Mouse (Mus musculus) hindbrain, postnatal 0 days (tissue): Measurements from ENCODE around the gene Crygd. TPM values are rescaled to one million over a fixed set of nuclear protein-coding genes. Genes with fewer than 3 reads are reported as not detected.

Experiments
- ATAC-seq: fragments of 200-750 bp; cut with Nextera tagmentation; 2 replicates; pipeline ENCODE4 v1.8.0; 2017; ENCODE audit warnings: mild to moderate bottlenecking, moderate TSS enrichment, moderate library complexity
- DNase-seq: peaks from one replicate; pipeline ENCODE4 v3.0.0-alpha.2; 2015; ENCODE audit warnings: low spot score
- H3K27ac ChIP-seq: fragments of 300-500 bp; sonication (generic); 2 replicates; pipeline ENCODE4 v1.5.1; 2014; ENCODE audit warnings: mild to moderate bottlenecking
- H3K27me3 ChIP-seq: fragments of 300-500 bp; sonication (generic); 2 replicates; pipeline ENCODE4 v1.6.1; 2014; ENCODE audit warnings: low read length, mixed read lengths; ENCODE audit not compliant: insufficient read depth
- H3K36me3 ChIP-seq: fragments of 300-500 bp; sonication (generic); 2 replicates; pipeline ENCODE4 v1.6.1; 2014; ENCODE audit warnings: low read length, mixed read lengths; ENCODE audit not compliant: insufficient read depth
- H3K4me1 ChIP-seq: fragments of 300-500 bp; sonication (generic); 2 replicates; pipeline ENCODE4 v1.6.1; 2014; ENCODE audit warnings: antibody characterized with exemption, low read length, mixed read lengths; ENCODE audit not compliant: insufficient read depth
- H3K4me2 ChIP-seq: fragments of 300-500 bp; sonication (generic); 2 replicates; pipeline ENCODE4 v1.6.1; 2014; ENCODE audit warnings: low read depth, mild to moderate bottlenecking, low read length, moderate library complexity, mixed read lengths
- H3K4me3 ChIP-seq: fragments of 300-500 bp; sonication (generic); 2 replicates; pipeline ENCODE4 v1.5.1; 2014; ENCODE audit warnings: low read length
- H3K9ac ChIP-seq: fragments of 300-500 bp; sonication (generic); replicated peaks from 2 replicates; pipeline ENCODE4 v1.6.1; 2014; ENCODE audit warnings: mild to moderate bottlenecking, low read length, moderate library complexity, mixed read lengths
- H3K9me3 ChIP-seq: fragments of 300-500 bp; sonication (generic); 2 replicates; pipeline ENCODE4 v1.6.1; 2016; ENCODE audit warnings: low read length, mixed read lengths
- CTCF ChIP-seq: IDR thresholded peaks from 2 replicates; pipeline ENCODE4 v1.5.1; 2016; ENCODE audit warnings: antibody characterized with exemption, control low read depth, low read depth
- WGBS: fragments of 180-500 bp; shearing (Covaris S2); extraction: QIAGEN DNeasy Blood & Tissue Kit; methylation state at CpG from one replicate; pipeline ENCODE4 v1.1.7; 2014; 5-methylcytosine and 5-hydroxymethylcytosine counted together
- polyA plus RNA-seq: library from polyadenylated mRNA; unstranded; fragments of >200 nt; fragmentation: Nextera tagmentation; extraction: Ambion mirVana; gene quantifications from 2 replicates; pipeline ENCODE4 v1.2.1, GENCODE M21; 2015
- total RNA-seq: library from RNA; depleted of rRNA; stranded (reverse); fragments of >200 nt; gene quantifications from 2 replicates; pipeline ENCODE4 v1.2.3, GENCODE M21; 2014

The Crygd gene
- total and polyA plus RNA-seq, 2 experiments from 2014 or later, result not detected

DNA sequence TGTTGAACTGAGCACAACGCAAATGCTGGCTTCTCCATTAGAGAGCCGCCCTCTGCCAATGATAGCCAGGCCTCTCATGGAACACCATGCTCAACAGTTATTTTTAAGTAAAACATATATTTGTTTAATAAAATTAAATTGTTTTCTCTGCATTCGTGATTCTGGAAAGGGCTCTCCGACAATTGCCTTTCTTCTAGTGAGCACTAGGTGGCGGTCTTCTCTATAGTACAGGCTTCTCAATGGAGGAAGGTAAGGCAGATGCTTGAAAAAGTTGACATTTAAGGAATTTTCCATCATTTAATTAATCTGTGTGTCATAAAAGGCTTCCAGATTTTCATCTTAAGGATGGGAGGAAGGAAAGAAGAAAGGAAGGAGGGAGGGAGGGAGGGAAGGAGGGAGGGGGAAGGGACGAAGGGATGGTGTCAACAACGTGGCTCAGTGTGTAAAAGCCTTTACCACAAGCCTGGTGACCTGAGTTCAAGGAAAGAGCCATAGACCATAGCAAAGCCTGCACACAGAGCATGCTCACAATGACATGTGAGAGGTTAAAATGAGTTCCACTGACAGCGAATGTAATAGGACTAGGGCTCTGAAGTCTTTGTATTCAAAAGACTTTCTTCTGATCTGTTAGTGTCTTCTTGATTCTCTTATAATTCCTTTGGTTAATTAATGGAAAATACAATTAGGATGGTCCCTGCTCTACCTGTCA lies 16.7 kb downstream of the Crygd start:
- 39% methylated on average over 8 of the region's 8 CpGs for WGBS
- H3K27me3 ChIP-seq, result no peaks in the 10 kb centered on the region
- peak overlapping the region; percentile 21; the same call in 1 of the 2 replicates for H3K4me2 ChIP-seq

DNA sequence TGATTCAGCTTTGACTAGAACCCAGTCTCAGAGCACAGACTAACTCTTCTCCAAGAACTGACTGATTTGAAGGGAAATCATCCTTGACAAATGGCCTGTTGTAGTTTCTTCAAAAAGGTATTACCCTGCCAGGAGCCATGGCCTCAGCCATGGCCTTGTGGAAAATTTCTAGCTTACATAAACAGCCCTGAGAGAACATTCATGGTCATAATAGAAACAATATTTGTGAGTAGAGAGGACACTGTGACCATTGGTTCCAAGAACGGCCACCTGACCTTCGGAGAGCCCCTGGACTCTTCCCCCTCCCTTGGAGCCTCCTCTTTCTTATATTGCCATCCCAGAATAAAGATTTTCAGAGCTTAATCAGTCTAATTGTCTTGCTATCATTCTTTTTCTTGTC lies 19.8 kb downstream of the Crygd start:
- H3K27me3 ChIP-seq, result no peaks in the 10 kb centered on the region
- no peak overlapping the region for H3K4me2 ChIP-seq
- no peaks in the 10 kb centered on the region for H3K9me3 ChIP-seq
- H3K27ac ChIP-seq, result no peak overlapping the region
- no peak overlapping the region for H3K9ac ChIP-seq
- H3K4me1 ChIP-seq, result no peaks in the 10 kb centered on the region
- no peak for DNase-seq
- H3K36me3 ChIP-seq, result no peaks in the 10 kb centered on the region
- no peak overlapping the region for H3K4me3 ChIP-seq
- no peak for TF ChIP-seq CTCF
- ATAC-seq, result no peak
- 81% methylated on average over 2 of the region's 2 CpGs for WGBS

More for the DNA sequence above, 16.7 kb downstream of the Crygd start:
- Histone ChIP-seq H3K36me3 (no peaks in the 10 kb centered on the region), H3K4me3 (no peak overlapping the region), H3K9ac (no peak overlapping the region), H3K4me1 (no peaks in the 10 kb centered on the region), H3K9me3 (no peaks in the 10 kb centered on the region), H3K27ac (no peak overlapping the region)
- peak; percentile 69 for DNase-seq
- peak; percentile 72 for TF ChIP-seq CTCF
- no peak for ATAC-seq

DNA sequence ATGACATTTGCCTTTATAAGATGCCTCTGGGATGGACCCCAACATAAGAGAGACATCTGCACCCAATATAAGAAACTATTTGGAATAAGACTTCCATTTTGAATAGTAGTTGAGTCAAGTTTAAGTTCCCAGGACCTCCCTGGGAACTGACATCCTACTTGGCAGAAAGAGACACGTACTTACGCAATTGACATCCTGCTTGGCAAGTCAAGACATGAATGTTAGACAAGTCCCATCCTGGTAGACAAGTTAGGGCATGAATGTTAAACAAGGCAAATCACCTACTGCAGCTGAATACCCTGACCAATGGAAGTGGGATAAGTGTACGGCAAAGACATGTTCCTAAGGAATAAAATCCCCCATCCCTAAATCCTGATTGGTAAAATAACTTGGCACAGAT lies 21.4 kb downstream of the Crygd start:
- TF ChIP-seq CTCF, result no peak
- Histone ChIP-seq H3K4me2 (no peak overlapping the region), H3K9me3 (no peaks in the 10 kb centered on the region), H3K36me3 (no peaks in the 10 kb centered on the region), H3K9ac (no peak overlapping the region), H3K27me3 (no peaks in the 10 kb centered on the region), H3K4me3 (no peak overlapping the region), H3K27ac (no peak overlapping the region), H3K4me1 (no peaks in the 10 kb centered on the region)
- DNase-seq, result no peak
- no peak for ATAC-seq
- WGBS, result 93% methylated on average over 3 of the region's 3 CpGs

DNA sequence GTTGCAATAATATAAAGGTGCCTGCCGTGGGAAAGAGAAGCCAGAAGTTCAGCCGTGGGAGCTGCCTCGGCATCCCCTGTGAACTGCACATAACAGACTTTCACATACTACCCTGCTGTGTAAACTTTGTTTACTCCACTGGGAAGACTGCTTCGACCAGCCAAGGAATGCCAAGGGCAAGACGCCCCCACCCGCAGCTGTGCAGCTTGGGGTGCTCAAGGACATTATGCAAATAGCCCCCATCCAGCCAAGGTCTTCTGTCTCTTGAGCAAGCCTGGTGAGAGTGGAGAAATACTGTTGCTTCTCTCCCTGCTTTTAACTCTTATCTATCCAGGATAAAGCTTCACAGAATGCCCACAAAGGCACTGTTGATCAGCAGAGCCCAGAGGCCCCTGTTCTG lies 22.4 kb downstream of the Crygd start:
- no peak overlapping the region for H3K27ac ChIP-seq
- H3K9me3 ChIP-seq, result no peaks in the 10 kb centered on the region
- no peak overlapping the region for H3K4me3 ChIP-seq
- no peak overlapping the region for H3K4me2 ChIP-seq
- no peak overlapping the region for H3K9ac ChIP-seq
- WGBS, result 59% methylated on average over 6 of the region's 6 CpGs
- H3K36me3 ChIP-seq, result no peaks in the 10 kb centered on the region
- no peaks in the 10 kb centered on the region for H3K27me3 ChIP-seq
- DNase-seq (no peak), ATAC-seq (no peak)
- TF ChIP-seq CTCF, result no peak
- no peaks in the 10 kb centered on the region for H3K4me1 ChIP-seq

DNA sequence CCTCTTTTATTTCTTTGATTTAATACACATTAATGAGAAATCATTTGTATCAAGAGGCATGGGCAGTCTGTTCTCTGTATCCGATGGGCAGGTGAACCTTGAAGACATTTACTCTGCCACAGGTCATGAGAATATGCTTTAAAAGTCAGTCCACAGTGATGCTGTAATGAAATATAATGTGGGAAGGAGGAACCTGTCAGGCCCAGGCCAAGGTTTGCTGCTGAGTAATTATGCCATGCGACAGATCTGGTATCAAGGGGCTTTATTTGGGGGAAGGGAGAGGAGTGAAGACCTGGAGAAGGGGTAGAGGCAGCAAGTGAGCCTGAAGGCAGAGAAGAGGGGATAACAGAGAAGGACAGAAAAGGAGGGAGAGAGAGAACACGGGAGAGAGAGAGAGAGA lies 23.6 kb downstream of the Crygd start:
- 80% methylated on average over 3 of the region's 3 CpGs for WGBS

DNA sequence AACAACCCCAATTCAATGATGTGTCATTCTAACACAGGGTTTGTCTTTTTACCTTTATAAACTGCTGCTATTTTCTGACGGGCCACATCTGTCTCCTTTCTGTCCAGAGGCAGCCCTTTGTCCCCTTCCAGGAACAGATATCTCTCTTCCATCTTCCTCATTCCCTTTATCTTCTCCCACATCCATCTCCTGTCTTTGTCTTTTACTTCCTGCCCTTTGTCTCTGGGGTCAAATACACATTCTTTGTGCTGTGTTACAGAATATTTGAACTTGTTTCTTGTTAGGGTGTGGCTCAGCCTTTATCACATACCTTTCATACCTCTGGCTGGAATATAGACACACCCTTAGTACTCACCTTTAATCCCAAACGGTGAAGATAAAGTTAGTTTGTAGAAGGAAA lies 25.7 kb downstream of the Crygd start:
- Histone ChIP-seq H3K9me3 (no peaks in the 10 kb centered on the region), H3K4me3 (no peak overlapping the region), H3K4me1 (no peaks in the 10 kb centered on the region), H3K27me3 (no peaks in the 10 kb centered on the region), H3K4me2 (no peak overlapping the region), H3K36me3 (no peaks in the 10 kb centered on the region), H3K9ac (no peak overlapping the region), H3K27ac (no peak overlapping the region)
- no peak for TF ChIP-seq CTCF
- no peak for DNase-seq
- WGBS, result 75% methylated on average over 2 of the region's 2 CpGs
- ATAC-seq, result no peak

More for the DNA sequence above, 23.6 kb downstream of the Crygd start:
- no peak for DNase-seq
- TF ChIP-seq CTCF, result no peak
- no peaks in the 10 kb centered on the region for H3K4me1 ChIP-seq
- H3K4me3 ChIP-seq, result no peak overlapping the region
- ATAC-seq, result no peak
- H3K9ac ChIP-seq, result no peak overlapping the region
- no peaks in the 10 kb centered on the region for H3K9me3 ChIP-seq
- H3K27ac ChIP-seq, result no peak overlapping the region
- H3K36me3 ChIP-seq, result no peaks in the 10 kb centered on the region
- H3K4me2 ChIP-seq, result no peak overlapping the region
- H3K27me3 ChIP-seq, result no peaks in the 10 kb centered on the region

DNA sequence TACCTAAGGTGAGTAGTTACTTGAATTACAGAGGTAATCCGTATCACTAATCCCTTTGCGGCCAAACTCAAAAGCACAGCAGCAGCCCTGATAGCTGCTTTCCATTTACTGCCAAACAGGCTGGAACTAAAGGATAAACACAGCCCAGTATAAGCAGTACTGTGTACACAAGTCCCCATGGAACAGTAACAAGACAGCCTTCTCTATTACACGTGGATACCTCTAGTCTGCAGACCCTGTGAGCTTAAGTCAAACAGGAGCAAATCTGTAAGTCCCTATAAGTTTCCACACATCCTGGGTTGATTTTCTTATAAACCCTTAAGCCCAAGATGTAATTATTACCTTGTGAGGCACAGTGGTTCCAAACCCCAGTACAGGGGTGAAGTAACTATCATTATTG lies 27.7 kb downstream of the Crygd start:
- Histone ChIP-seq H3K4me3 (no peak overlapping the region), H3K9ac (no peak overlapping the region), H3K27ac (no peak overlapping the region), H3K9me3 (no peaks in the 10 kb centered on the region), H3K4me1 (no peaks in the 10 kb centered on the region), H3K4me2 (no peak overlapping the region), H3K36me3 (no peaks in the 10 kb centered on the region), H3K27me3 (no peaks in the 10 kb centered on the region)
- no peak for ATAC-seq
- no peak for DNase-seq
- 45% methylated on average over 3 of the region's 3 CpGs for WGBS
- TF ChIP-seq CTCF, result no peak
